Mouse (Mus musculus) layer of hippocampus, postnatal 25 days (tissue): Measurements from ENCODE around the gene Atp6v1b1. TPM values are rescaled to one million over a fixed set of nuclear protein-coding genes. Genes with fewer than 3 reads are reported as not detected.

Source experiments
- DNase-seq, 2 experiments: peaks; one replicate each; pipeline ENCODE4 v3.0.0; 2022; ENCODE audit warnings: mixed read lengths in 2 of 2, low spot score in 1 of 2; ENCODE audit errors: extremely low spot score in 1 of 2
- total RNA-seq, 2 experiments: library from RNA; stranded (reverse); gene quantifications; 2 replicates each; pipeline ENCODE4 v1.2.3; 2021

Atp6v1b1 gene
- total RNA-seq, 2 experiments from 2014 or later: 0.30 TPM; not detected in 1

DNA sequence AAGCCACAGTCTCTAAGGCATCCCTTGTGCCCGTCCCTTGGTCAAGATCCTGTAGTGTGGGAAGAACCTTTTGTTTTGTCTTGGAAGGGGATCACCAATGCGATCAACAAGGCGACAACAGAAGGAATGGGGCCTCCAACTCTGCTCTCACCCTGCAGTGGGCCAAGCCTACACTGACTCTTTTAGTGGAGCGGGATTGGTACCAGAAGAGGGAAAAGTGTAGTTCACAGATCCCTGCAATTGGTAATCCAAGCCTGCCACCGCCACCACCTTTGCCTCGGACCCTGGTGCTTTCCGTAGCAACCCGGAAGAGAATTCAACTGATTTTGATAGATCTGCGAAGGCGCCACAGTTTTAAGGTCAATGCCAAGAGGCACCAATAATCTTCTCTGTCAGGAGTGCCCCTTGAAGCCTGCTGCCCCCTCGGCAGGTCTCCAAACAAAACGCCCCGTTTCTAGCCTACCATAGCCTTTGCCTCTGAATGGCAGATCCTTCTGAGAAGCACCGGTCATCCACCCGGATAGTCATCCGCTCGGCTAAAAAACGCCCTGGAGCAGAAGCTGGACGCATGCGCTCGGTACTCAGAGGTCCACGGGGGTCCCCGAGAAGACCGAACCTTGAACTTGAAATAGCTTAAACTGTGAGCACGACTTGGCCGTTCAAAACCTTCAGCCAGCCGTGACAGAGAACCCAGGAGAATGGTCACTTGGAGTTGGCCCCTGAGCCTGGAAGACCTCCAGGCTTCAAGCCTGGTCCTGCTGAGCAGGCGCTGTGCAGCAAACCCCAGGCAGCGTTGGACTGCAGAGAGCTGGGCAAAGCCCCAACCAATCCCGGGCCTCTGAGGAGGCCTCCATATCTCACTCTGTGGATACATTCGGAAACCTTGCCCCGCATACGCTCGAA is 28.3 kb upstream of the Atp6v1b1 start:
- no peak for DNase-seq

DNA sequence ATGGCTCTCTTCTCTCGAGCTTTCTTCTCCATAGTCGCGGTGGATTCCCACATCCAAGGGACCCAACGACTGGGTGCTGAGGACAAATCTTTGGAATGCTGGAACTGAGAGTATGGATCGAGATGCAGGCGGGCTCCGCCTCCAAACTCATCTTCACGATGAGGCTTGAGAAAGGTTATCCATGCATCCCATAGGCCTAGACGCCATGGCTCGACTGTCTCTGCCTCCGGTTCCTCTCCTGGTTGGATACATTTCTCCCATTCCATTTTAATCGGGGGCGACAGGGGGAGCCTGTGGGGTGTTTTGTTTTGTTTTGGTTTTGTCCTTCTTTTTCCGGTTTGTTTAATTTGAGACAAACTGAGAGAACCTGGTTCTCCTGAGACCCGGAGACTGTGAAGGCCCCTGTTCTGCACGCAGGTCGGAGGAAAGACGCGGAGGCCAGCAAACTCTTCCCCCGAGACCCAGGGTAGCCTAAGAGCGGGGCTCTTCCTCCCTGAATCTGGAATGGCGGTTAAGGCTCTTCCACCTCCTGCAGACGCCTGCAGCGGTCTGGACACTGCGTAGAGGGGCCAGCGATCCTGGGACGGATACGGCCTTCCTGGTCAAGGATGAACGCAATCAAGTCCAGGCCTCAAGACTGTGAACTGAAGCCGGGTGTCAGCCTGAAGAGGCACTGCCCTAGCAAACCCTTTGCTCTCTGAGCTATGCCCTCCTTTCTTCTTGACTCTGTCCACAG is 27.2 kb upstream of the Atp6v1b1 start:
- DNase-seq: no peak

DNA sequence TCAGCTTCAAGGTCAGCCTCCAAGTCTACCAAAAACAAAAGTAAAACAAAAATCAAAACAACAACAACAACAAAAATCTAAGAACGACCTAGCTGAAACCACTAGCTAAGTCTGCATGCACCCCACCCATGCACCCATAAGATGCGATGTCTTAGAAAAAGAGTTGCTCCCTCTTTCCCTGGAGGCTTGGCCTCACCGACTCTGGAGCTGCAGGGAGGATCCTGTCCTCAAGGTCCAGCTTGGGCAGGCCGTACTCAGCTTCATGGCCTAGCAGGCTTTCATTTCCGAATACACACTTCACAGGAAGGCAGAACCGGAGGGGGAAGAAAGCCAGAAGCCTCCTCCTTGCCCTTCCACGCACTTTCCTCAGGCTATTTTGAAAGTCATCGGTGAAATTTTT is 25.8 kb upstream of the Atp6v1b1 start:
- DNase-seq: no peak

DNA sequence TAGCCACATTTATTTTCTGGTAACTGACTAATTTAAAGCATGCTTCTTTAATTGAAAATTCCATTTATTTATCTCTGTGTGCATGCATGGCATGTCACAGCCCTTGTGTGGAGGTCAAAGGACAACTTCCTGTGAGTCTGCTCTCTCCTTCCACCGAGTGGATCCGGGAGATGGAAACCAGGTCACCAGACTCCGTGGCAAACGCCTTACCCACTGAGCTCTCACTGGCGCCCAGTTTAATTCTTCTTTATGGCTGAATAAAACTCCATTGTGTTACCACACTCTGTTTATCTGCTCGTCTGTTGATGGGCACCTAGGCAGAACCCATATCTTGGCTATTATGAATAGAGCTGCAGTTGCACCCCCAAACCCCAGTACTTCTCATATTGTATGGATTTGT is 20.3 kb upstream of the Atp6v1b1 start:
- DNase-seq: no peak

DNA sequence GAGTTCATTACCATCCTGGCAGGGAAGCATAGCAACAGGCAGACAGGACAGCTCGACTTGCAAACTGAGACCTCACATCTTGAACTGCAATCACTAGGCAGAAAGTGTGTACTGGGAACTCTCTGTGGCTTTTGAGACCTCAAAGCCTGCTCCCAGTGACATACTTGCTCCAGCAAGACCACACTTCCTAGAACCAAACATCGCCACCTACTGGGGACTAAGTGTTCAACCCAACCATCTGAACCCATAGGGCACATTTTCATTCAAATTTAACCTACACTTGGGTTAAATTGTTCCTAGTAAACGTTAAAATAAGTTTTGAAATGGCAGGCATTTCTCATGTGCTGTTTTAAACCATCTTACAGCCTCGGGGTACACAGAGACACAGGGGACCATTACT is 15.6 kb upstream of the Atp6v1b1 start:
- no peak for DNase-seq

DNA sequence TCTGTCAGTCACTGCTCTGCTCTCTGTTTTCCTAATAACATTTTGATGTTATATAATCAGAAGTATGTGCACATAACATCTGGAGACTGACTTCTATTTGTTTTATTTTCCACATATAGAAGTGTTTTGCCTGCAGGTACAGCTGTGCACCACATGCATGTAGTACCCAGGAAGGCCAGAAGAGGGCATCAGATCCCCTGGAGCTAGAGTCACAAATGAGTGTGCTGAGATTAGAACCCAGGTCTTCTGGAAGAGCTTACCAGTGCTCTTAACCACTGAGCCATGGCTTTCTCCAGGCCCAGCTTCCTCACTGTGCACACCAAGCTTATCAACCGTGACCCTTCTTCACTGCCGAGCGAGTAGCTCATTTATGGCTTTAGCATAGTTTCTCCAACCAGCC is 14.3 kb upstream of the Atp6v1b1 start:
- peak in 1 of 2 experiments; percentile 31 for DNase-seq

DNA sequence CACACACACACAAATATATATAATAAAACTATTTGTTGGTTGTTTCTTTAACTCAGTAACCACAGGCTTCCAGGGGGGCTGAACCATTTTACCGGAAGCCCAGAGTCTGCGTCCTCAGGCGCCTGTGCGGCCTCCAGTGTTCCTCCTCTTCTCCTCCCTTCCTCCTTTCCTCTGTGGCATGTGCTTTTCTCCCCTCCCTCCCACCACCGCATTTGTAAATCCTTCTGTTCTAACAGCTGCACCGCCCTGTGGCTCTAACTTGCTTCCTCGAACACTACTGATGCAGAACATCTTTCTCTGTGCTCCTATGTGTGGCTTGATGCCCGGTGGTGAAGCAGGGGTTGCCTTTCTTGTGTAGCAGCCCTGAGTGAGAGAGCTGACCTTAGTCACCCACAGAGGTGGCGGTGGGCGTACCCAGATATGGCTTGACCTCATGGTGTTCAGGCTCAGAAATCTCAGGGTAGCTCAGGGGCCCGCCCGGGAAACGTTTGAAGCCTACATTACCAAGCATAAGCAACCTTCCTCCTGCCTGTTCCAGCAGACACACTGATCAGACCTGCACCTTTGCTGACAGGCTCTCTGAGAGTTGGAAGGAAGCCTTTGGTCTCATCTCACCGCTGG is 13.3 kb upstream of the Atp6v1b1 start:
- no peak for DNase-seq

DNA sequence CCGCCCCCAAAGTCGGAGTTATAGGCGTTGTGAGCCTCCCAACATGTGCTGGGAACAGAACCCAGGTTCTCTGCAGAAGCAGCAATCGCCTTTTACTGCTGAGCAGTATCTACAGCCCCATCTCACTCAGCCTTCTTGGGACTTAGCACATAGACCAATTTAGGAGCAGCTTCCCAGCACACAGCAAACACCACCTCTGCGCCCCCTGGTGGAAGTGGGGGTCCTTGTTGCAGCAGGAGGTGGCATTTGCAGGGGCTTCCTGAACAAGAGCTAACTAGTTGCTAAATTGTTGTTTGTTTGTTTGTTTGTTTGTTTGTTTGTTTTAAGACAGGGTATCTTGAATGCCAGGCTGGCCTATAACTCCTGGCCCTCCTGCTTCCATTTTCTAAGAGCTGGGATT is 11.7 kb upstream of the Atp6v1b1 start:
- DNase-seq: peak; percentile 34 to 67

DNA sequence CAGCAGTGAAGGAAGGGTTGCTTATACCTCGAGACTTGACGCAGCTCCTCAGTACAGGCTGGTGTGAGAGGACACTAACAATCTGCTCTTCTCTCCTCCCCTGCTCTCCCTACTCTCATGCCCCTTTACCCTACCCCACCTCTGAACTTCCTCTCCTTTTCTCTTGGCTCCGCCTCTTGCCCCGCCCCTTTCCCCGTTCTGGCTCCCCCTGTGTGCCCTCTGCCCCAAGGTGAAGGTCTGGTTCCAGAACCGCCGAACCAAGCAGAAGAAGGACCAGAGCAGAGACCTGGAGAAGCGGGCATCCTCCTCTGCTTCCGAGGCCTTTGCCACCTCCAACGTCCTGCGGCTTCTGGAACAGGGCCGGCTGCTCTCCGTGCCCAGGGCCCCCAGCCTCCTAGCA is 5.5 kb upstream of the Atp6v1b1 start:
- no peak for DNase-seq

DNA sequence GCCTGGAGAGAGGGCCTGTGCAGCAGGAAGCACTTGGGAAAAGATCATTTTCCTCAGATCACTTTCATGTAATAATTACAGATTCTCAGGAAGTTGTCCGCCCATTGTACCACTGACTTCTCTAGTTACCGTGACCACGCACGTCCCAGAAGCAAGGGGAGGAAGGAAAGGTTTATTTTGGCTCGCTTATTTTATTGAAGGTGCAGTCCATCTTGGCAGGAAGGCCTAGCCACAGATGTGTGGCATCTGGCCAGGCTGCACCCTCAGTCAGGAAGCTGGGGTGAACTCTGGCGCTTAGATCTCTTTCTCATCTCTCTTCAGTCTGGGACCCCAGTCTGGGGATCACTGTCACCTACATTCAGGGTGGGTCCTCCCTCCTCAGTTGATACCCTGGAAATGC is 4.2 kb upstream of the Atp6v1b1 start:
- DNase-seq: no peak

DNA sequence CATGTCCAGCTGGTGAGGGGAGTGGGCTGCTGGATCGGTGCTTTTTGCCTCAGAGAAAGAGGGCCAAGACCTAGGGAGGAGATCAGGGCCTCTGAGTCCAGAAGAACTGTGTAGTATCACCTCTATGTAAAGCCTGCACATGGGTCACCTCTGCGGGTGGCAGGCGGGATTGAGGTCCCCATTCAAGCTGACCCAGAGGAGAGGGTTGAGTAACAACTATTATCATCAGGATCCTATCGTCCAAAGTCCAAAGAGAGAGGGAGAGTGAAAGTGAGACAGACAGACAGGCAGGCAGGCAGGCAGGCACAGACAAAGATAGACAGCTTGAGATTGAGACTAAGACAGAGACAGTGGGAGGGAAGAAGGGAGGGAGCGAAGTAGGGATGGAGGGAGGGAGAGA is 422 bp downstream of the Atp6v1b1 start:
- DNase-seq: no peak

DNA sequence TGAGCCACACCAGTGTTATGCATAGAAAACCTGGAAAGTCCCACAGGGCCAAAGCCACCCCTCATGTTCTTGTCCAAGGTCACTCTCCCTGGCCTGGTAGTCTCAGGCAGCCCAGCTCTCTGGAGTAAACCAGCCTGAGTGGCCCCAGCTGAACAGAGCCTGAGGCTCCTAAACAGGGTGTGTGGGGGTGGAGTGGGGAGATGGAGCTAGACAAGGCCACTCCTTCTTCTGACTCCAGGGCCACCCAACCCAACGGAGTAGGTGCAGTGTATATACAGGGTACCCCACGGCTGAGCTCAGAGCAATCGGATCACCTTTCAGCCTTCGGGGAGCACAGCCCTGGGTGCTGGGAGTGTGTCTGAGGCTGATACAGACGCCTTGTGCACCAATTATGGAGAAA is 1.3 kb downstream of the Atp6v1b1 start:
- DNase-seq: no peak

DNA sequence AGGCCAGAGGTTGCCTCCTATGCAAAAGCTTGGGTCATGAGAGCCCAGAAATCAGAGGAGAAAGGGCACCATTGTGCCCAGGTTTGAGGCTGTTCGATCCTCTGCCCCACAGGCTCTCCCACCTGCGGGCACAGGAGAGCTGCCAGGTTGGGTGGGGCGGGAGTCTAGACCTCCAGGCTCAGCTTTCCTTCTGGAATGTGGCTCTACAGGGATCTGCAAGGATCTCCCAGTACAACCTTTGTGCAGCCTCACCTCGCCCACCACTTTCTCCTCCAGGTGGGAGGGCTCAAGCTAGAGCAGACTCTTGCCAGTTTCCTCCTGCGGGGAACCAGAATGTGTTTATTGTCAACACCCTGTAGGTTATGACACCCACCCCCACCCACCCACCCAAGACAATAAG is 1.8 kb downstream of the Atp6v1b1 start:
- DNase-seq: no peak

DNA sequence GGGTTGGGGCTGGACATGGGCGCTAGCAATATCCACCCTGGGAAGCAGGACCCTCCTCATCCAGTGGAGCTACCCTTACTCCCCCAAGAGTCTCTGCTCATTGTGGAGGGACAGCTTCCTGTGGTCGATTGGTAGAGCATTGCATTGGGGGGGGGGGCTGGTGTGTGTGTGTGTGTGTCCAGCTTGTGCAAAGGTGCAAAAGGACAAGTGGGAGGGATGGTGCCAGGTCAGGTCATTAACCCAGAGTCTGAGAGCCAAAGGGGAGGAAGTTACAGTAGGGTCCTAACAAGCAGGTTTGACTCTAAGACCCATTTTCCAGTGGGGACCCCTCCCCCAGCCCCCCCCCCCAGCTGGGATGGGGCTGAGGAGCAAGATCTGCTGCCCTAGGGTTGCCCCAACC is 2.7 kb downstream of the Atp6v1b1 start:
- no peak for DNase-seq

DNA sequence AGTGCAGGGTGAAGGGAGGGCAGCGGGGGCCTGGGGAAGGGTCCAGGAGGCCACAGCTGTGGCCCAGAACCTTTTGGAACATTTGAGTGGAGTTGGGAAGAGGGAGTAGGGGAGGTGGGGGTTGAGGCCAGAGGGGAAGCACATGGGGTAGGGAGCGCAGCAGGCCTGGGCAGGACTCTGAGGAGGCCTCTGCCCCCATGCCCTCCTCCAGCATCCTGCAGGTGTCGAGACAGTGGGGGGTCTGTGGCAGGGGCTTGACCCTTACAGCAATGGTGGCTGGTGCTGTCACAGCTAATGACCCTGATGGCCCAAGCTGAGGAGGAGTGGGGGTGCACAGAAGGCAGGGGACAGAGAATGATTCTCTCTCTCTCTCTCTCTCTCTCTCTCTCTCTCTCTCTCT is 6.5 kb downstream of the Atp6v1b1 start:
- no peak for DNase-seq

DNA sequence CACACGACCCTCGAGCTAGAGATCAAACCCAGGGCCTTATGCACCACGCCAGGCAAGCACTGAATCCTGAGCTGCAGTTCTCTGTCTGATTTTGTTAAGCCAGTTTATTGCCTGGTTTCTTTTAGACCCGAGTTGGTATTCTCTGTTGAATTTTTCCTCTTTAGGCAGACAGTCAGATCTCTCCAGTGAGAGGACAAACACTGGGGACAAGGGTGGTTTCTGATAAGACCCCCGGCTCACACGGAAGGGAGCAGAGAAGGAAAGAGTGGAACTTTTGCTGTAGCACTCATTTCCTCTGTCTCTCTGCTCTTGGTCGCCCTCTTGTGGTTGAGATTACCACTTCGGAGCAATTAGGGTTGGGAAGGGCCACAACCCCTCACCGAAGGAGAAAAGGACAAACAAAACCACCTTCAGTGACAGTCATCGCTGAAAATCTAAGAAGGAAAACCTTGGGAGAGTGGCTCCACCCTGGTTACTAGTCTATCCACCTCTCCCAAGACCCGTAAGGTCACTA is 7.4 kb downstream of the Atp6v1b1 start:
- DNase-seq: peak; percentile 41 to 81

DNA sequence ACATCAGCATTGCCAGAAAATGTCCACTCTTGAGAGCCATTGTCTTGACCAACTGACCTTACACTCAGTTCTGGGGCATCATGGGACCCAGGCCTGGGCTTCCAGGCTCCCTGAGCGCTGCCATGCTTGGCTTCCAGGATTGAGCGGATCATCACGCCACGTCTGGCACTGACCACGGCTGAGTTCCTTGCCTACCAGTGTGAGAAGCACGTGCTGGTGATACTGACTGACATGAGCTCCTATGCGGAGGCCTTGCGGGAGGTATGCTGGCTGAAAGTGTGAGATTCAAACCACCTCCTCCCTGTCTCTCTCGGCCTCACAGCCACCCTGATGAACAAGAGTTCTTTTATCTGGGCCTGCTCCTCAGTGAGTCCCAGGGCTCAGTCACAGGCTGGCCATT is 13.3 kb downstream of the Atp6v1b1 start:
- DNase-seq: no peak

DNA sequence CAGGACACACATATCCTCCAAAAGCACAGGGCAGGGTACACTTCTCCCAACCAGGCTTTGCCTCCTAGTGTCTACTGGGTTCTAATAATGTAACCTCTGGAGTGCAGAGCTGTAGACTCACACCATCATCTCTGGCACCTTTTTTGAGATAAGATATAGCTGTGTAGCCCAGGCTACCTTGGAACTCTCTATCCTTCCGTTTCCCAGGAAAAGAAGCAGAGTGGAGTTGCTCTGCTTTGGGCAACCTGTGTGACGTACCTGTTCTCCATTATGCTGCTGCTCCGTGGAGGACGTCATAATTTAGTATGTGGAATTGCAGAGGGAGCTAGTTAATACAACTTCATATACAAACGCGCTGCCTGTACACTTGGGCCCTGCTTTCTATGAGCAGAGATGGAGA is 19.6 kb downstream of the Atp6v1b1 start, which contains the start of gene Ankrd53:
Ankrd53 (plus strand) TSS at position 301 of the 400 bp plus-strand sequence.
- DNase-seq: no peak

DNA sequence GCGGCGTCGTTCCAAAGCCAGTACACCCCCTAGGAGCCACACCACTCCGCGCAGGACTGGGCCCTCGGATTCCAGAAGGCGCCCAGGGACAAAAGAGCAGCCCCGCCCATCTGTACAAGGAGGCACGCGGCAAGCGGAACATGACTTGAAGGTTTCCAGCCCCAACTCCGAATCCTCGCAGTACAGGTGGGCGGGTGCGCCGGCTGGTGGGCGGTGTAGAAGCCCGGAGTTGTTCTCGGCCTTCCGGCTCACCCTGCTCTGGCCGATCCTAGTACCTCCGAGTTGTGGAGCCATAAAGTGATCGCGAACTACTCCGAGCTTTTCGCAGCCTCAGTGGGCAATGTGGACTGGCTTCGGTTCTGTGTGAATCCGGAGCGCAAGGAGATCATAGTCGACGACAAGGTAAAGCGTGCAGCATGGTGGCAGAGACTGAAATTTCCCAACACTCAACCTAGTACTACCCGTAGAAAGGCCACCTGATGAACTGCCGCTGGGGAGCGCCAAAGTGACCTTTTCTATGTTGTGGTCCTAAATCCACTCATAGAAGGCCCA is 20.2 kb downstream of the Atp6v1b1 start:
- DNase-seq: no peak

DNA sequence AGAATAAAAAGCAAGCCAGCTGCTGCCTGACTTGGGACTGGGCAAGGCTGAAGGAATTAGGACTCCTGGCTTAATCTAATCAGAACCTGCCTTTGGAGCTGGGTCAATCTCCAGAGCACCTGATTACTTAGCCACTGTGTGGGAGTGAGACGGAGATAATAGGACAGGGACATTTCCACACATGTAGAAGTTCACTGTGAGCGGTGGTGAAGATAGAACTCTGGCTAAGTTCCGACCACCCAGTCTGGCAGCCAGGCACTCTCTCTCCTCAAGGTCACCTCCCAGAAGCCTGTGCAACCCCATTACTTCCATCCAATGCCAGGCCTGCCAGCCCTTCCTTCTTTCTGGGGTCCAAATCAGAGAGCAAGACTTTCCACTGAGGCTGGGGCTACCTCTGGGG is 24.2 kb downstream of the Atp6v1b1 start:
- DNase-seq: no peak

DNA sequence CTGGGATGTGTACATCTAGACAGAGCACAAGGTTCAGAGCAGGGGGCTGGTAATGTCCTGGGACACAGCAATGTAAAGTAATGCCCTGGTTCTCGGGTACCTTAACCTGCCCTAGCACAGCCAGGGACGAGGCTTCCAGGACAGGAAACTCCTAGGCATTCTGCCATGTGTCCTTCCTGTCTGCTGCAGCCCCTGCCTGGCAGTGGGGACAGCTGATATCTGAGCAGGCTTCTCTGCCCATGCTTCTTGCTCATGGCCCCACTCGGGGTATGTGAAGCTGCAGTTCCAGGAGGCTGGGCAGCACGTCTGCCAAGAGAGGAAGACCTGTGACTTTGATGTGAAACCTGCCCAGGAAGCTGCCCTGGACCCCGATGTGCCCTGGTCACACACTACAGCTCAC is 25.7 kb downstream of the Atp6v1b1 start:
- DNase-seq: no peak
